Mouse (Mus musculus) left cerebral cortex, postnatal 25 days (tissue): ENCODE results near the gene Zscan12. TPM values are rescaled to one million over a fixed set of nuclear protein-coding genes. Genes with fewer than 3 reads are reported as not detected.
"Not testable (repeated sequence)": the region's sequence is repeated elsewhere in the genome, so short reads cannot be mapped to it uniquely, and the experiment has no call there.

Source experiments
- DNase-seq, 2 experiments: peaks; one replicate each; pipeline ENCODE4 v3.0.0; 2022; ENCODE audit warnings: low spot score in 2 of 2, mixed read lengths in 1 of 2
- intact Hi-C: fragments of 180-260 bp; cut with DNase I; formaldehyde crosslinking; loops from one replicate; pipeline ENCODE4 v1.15.1; 2025
- total RNA-seq, 2 experiments: library from RNA; stranded (reverse); gene quantifications; 2 replicates each; pipeline ENCODE4 v1.2.3; 2021

The Zscan12 gene
- total RNA-seq: 1 to 10 TPM; 7.5 to 7.9 TPM

GRCm38 (mm10) chr13:21362621-21363248 is at the start of gene Zscan12:
Gene Zscan12 (plus strand): TSS chr13:21362820.
- intact Hi-C loops: loop anchor here (1.0 to 2.0 kb wide), 4 partner anchors 40 to 168 kb away; partner anchors contain the start of genes Zkscan3, Zkscan4, Zkscan8 and Zscan26
- peak; percentile 88 to 94 for DNase-seq

GRCm38 (mm10) chr13:21312854-21313253 is 49.8 kb upstream of the Zscan12 start:
- DNase-seq: no peak
- intact Hi-C loops: no loop called here

- no peak for DNase-seq
- intact Hi-C loops: no loop called here
Measured at GRCm38 (mm10) chr13:21313903-21314302, 48.7 kb upstream of the Zscan12 start.

GRCm38 (mm10) chr13:21320262-21320661 is 42.4 kb upstream of the Zscan12 start:
- intact Hi-C loops: loop anchor here (10.0 kb wide), 1 partner anchor 1025 kb away; no protein-coding TSS in a partner anchor
- no peak for DNase-seq

- intact Hi-C loops: loop anchor here (10.0 kb wide), 1 partner anchor 1027 kb away; no protein-coding TSS in a partner anchor
- peak; percentile 28 to 43 for DNase-seq
Measured at GRCm38 (mm10) chr13:21321890-21322494, 40.6 kb upstream of the Zscan12 start.

- intact Hi-C loops: loop anchor here (10.0 kb wide), 1 partner anchor 1028 kb away; no protein-coding TSS in a partner anchor
- DNase-seq: peak; percentile 71 to 80
Measured at GRCm38 (mm10) chr13:21322509-21323375, 39.9 kb upstream of the Zscan12 start.

- DNase-seq: peak; percentile 3 to 12
- intact Hi-C loops: loop anchor here (10.0 kb wide), 1 partner anchor 1029 kb away; no protein-coding TSS in a partner anchor
Measured at GRCm38 (mm10) chr13:21323405-21323804, 39.2 kb upstream of the Zscan12 start.

- peak; percentile 6 to 21 for DNase-seq
- intact Hi-C loops: loop anchor here (2.0 to 10.0 kb wide), 4 partner anchors 49 to 1031 kb away; no protein-coding TSS in a partner anchor
Measured at GRCm38 (mm10) chr13:21326191-21326590, 36.4 kb upstream of the Zscan12 start.

GRCm38 (mm10) chr13:21326657-21327211 is 35.9 kb upstream of the Zscan12 start:
- intact Hi-C loops: loop anchor here (2.0 to 10.0 kb wide), 4 partner anchors 50 to 1032 kb away; no protein-coding TSS in a partner anchor
- DNase-seq: peak; percentile 81 to 82

- intact Hi-C loops: loop anchor here (2.0 to 10.0 kb wide), 4 partner anchors 51 to 1033 kb away; no protein-coding TSS in a partner anchor
- peak; percentile 11 to 44 for DNase-seq
Measured at GRCm38 (mm10) chr13:21327424-21327823, 35.2 kb upstream of the Zscan12 start.

- no peak for DNase-seq
- intact Hi-C loops: no loop called here
Measured at GRCm38 (mm10) chr13:21346610-21347009, 16.0 kb upstream of the Zscan12 start, which contains the start of gene Olfr1367. Gene Olfr1367 (plus strand): TSS chr13:21346910.

GRCm38 (mm10) chr13:21350593-21350992 is 12.0 kb upstream of the Zscan12 start:
- DNase-seq: no peak
- intact Hi-C loops: no loop called here

- no peak for DNase-seq
- intact Hi-C loops: loop anchor here (2.0 kb wide), 3 partner anchors 39 to 167 kb away; partner anchors contain the start of genes Zkscan3, Zkscan8 and Zscan26
Measured at GRCm38 (mm10) chr13:21363719-21364118, 1.1 kb downstream of the Zscan12 start.

GRCm38 (mm10) chr13:21366635-21367034 is 4.0 kb downstream of the Zscan12 start:
- intact Hi-C loops: no loop called here
- DNase-seq: no peak

GRCm38 (mm10) chr13:21372700-21373099 is 10.1 kb downstream of the Zscan12 start:
- intact Hi-C loops: no loop called here
- DNase-seq: peak in 1 of 2 experiments; percentile 59

GRCm38 (mm10) chr13:21377773-21378172 is 15.2 kb downstream of the Zscan12 start:
- no peak for DNase-seq
- intact Hi-C loops: no loop called here

- DNase-seq: no peak
- intact Hi-C loops: no loop called here
Measured at GRCm38 (mm10) chr13:21395211-21395610, 32.6 kb downstream of the Zscan12 start.

GRCm38 (mm10) chr13:21395623-21396022 is 33.0 kb downstream of the Zscan12 start:
- intact Hi-C loops: no loop called here
- no peak for DNase-seq

- DNase-seq, intact Hi-C loops: not testable (repeated sequence)
Measured at GRCm38 (mm10) chr13:21396048-21396447, 33.4 kb downstream of the Zscan12 start.
